Mouse (Mus musculus) ES-E14 (cell line): ENCODE measurements at regions not wholly inside any gene's neighbourhood (a gene's known extent, or its start where the extent isn't known, plus 50 kb on each side); places are given as distances from the start of the nearest gene placed in this dataset.

ENCODE experiments used
- DNase-seq: peaks from one replicate; pipeline ENCODE4 v3.0.0-alpha.2; 2013; ENCODE audit warnings: low read depth, low spot score
- H3K27ac ChIP-seq: 2 replicates; pipeline ENCODE4 v1.5.1; 2012; ENCODE audit warnings: low read depth, mild to moderate bottlenecking, low read length, moderate library complexity, mixed read lengths; ENCODE audit not compliant: poor library complexity, insufficient read depth, severe bottlenecking
- H3K36me3 ChIP-seq: 2 replicates; pipeline ENCODE4 v1.6.1; 2012; ENCODE audit warnings: mild to moderate bottlenecking, low read length, moderate library complexity, mixed read lengths; ENCODE audit not compliant: control insufficient read depth, poor library complexity, insufficient read depth, severe bottlenecking
- H3K4me1 ChIP-seq, 2 experiments: fragments of 150-350 bp in 1 of 2; sonication (generic) in 1 of 2; 2 replicates each; pipeline ENCODE4 v1.6.1; 2012; ENCODE audit warnings: low read length in 2 of 2, mild to moderate bottlenecking in 1 of 2, mixed read lengths in 1 of 2; ENCODE audit not compliant: control insufficient read depth in 2 of 2, insufficient read depth in 2 of 2, poor library complexity in 1 of 2
- H3K4me3 ChIP-seq, 2 experiments: fragments of 150-350 bp in 1 of 2; sonication (generic) in 1 of 2; 2 replicates each; pipeline ENCODE4 v1.5.1; 2012; ENCODE audit warnings: low read length in 2 of 2, low read depth in 1 of 2, mild to moderate bottlenecking in 1 of 2, mixed read lengths in 1 of 2; ENCODE audit not compliant: insufficient read depth in 1 of 2, poor library complexity in 1 of 2, severe bottlenecking in 1 of 2
- H3K9ac ChIP-seq: 2 replicates; pipeline ENCODE4 v1.6.1; 2012; ENCODE audit warnings: low read depth, mild to moderate bottlenecking, low read length, mixed read lengths; ENCODE audit not compliant: poor library complexity, insufficient read depth, severe bottlenecking
- H3K9me3 ChIP-seq: fragments of 150-350 bp; sonication (generic); 2 replicates; pipeline ENCODE4 v1.6.1; 2012; ENCODE audit warnings: low read depth, mild to moderate bottlenecking, low read length; ENCODE audit not compliant: control insufficient read depth, insufficient read depth
- CHD2 ChIP-seq: IDR thresholded peaks from 2 replicates; pipeline ENCODE4 v1.6.1; 2014; ENCODE audit warnings: mild to moderate bottlenecking, low read depth, low read length, inconsistent platforms
- HCFC1 ChIP-seq: IDR thresholded peaks from 2 replicates; pipeline ENCODE4 v1.6.1; 2012; ENCODE audit warnings: low read length, inconsistent platforms, borderline replicate concordance; ENCODE audit not compliant: insufficient read depth
- MAFK ChIP-seq: IDR thresholded peaks from 2 replicates; pipeline ENCODE4 v1.6.1; 2014; ENCODE audit warnings: mild to moderate bottlenecking, low read depth, low read length, inconsistent platforms; ENCODE audit not compliant: insufficient read depth
- ZC3H11A ChIP-seq: IDR thresholded peaks from 2 replicates; pipeline ENCODE4 v1.6.1; 2012; ENCODE audit warnings: low read depth, mild to moderate bottlenecking, inconsistent platforms, low read length, borderline replicate concordance
- ZNF384 ChIP-seq: IDR thresholded peaks from 2 replicates; pipeline ENCODE4 v1.6.1; 2012; ENCODE audit warnings: low read depth, low read length, inconsistent platforms
- in situ Hi-C, 2 experiments: fragments of 600-800 bp; cut with MboI; formaldehyde crosslinking; loops; one replicate each; pipeline ENCODE4 v1.15.1; 2025; ENCODE audit warnings: low sequenced_read_pairs in 2 of 2, inconsistent platforms in 1 of 2; ENCODE audit not compliant: unreplicated experiment in 2 of 2

- no peaks in the 10 kb centered on the region for H3K4me1 ChIP-seq
- no peaks in the 10 kb centered on the region for H3K36me3 ChIP-seq
- no peak overlapping the region for H3K27ac ChIP-seq
- H3K9ac ChIP-seq, result no peak overlapping the region
- H3K4me3 ChIP-seq, result no peak overlapping the region
- in situ Hi-C loops, result no loop called here
- DNase-seq, result no peak
- TF ChIP-seq HCFC1 (no peak), MAFK (no peak), ZNF384 (no peak), CHD2 (no peak), ZC3H11A (no peak)
- no peaks in the 10 kb centered on the region for H3K9me3 ChIP-seq
Observed at GRCm38 (mm10) chr13:47562836-47563235, 440.4 kb downstream of the Rnf144b start.

GRCm38 (mm10) chr13:47576516-47576915 lies 454.1 kb downstream of the Rnf144b start:
- Histone ChIP-seq H3K27ac (no peak overlapping the region), H3K9me3 (no peaks in the 10 kb centered on the region), H3K4me3 (no peak overlapping the region), H3K9ac (no peak overlapping the region), H3K4me1 (no peaks in the 10 kb centered on the region), H3K36me3 (no peaks in the 10 kb centered on the region)
- TF ChIP-seq ZC3H11A (0 out of 2 replicates have a peak, but pooled peaks have one; percentile 34), CHD2 (no peak)
- in situ Hi-C loops, result no loop called here
- peak; percentile 35 for DNase-seq

GRCm38 (mm10) chr13:47580144-47580543 lies 457.7 kb downstream of the Rnf144b start:
- in situ Hi-C loops, result no loop called here
- H3K9ac ChIP-seq, result no peak overlapping the region
- H3K27ac ChIP-seq, result no peak overlapping the region
- H3K9me3 ChIP-seq, result no peaks in the 10 kb centered on the region
- no peaks in the 10 kb centered on the region for H3K36me3 ChIP-seq
- DNase-seq, result no peak
- H3K4me3 ChIP-seq, result no peak overlapping the region
- no peaks in the 10 kb centered on the region for H3K4me1 ChIP-seq
- TF ChIP-seq ZC3H11A, result no peak
- TF ChIP-seq CHD2, result no peak

DNA sequence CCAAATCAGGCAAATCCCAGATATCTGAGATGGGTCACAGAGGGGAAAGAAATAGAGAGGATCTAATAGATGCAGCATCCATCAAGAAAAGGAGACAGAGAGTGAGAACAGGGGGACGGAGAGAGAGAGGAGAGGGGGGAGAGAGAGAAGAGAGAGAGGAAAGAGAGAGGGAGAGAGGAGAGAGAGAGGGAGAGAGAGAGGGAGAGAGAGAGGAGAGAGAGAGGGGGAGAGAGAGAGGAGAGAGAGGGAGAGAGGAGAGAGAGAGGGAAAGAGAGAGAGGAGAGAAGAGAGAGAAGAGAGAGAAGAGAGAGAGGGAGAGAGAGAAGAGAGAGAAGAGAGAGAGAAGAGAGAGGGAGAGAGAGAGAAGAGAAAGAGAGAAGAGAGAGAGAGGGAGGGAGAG lies 462.7 kb downstream of the Rnf144b start:
- Histone ChIP-seq H3K4me3 (no peak overlapping the region), H3K36me3 (no peaks in the 10 kb centered on the region), H3K27ac (no peak overlapping the region), H3K9me3 (no peaks in the 10 kb centered on the region), H3K4me1 (no peaks in the 10 kb centered on the region), H3K9ac (no peak overlapping the region)
- DNase-seq, result no peak
- TF ChIP-seq HCFC1 (no peak), ZC3H11A (no peak), CHD2 (no peak), MAFK (no peak), ZNF384 (no peak)
- in situ Hi-C loops, result no loop called here

- H3K27ac ChIP-seq, result no peak overlapping the region
- H3K4me1 ChIP-seq, result no peaks in the 10 kb centered on the region
- in situ Hi-C loops, result no loop called here
Observed at GRCm38 (mm10) chr13:47602646-47603045, 480.2 kb downstream of the Rnf144b start.

More at GRCm38 (mm10) chr13:47602646-47603045, 480.2 kb downstream of the Rnf144b start:
- no peak overlapping the region for H3K4me3 ChIP-seq
- H3K9me3 ChIP-seq, result no peaks in the 10 kb centered on the region
- TF ChIP-seq CHD2, result no peak
- TF ChIP-seq HCFC1, result no peak
- TF ChIP-seq ZNF384, result no peak
- TF ChIP-seq MAFK, result no peak
- no peak for TF ChIP-seq ZC3H11A
- no peak for DNase-seq
- H3K36me3 ChIP-seq, result no peaks in the 10 kb centered on the region
- H3K9ac ChIP-seq, result no peak overlapping the region
